In genomic region chr16:57669348-57669747, GRCm38 (mm10) we compare ENCODE assay signal across 8 mouse cellular contexts.
DNase-seq lines count a peak whose midpoint lies in the region; ATAC-seq and TF ChIP-seq lines count a peak whose summit lies in the region.

No protein-coding gene starts in this region.

- no peak overlapping the region for H3K4me2 ChIP-seq in forebrain, embryonic 14.5 days (ENCODE audit: low read length)
- H3K4me2 ChIP-seq in forebrain, embryonic 16.5 days (ENCODE audit: low read length): no peak overlapping the region
- H3K4me2 ChIP-seq in neural tube, embryonic 12.5 days (replicated peaks): no peak overlapping the region
- H3K4me2 ChIP-seq in midbrain, postnatal 0 days (ENCODE audit: low read depth, low read length, poor library complexity, severe bottlenecking): no peak overlapping the region

- H3K36me3 ChIP-seq in forebrain, embryonic 14.5 days (ENCODE audit: control insufficient read depth, insufficient read depth, low read length): no peaks in the 10 kb centered on the region
- no peaks in the 10 kb centered on the region for H3K36me3 ChIP-seq in forebrain, embryonic 16.5 days (ENCODE audit: control insufficient read depth, insufficient read depth)
- no peaks in the 10 kb centered on the region for H3K36me3 ChIP-seq in neural tube, embryonic 12.5 days
- H3K36me3 ChIP-seq in midbrain, postnatal 0 days (ENCODE audit: insufficient read depth, low read length): no peaks in the 10 kb centered on the region

- 14% methylated on average over 3 of the region's 3 CpGs for WGBS in forebrain, embryonic 14.5 days
- WGBS in forebrain, embryonic 16.5 days: 11% methylated on average over 3 of the region's 3 CpGs
- WGBS in neural tube, embryonic 12.5 days: 19% methylated on average over 3 of the region's 3 CpGs
- WGBS in midbrain, postnatal 0 days: 11% methylated on average over 3 of the region's 3 CpGs

- 0 out of 2 replicates have a peak, but pooled peaks have one; percentile 7 for ATAC-seq in forebrain, embryonic 14.5 days
- ATAC-seq in forebrain, embryonic 16.5 days: no peak
- peak; percentile 65 for ATAC-seq in neural tube, embryonic 12.5 days (ENCODE audit: low FRiP score, low read depth)
- ATAC-seq in common myeloid progenitor, adult 5-6 weeks (replicated peaks; ENCODE audit: low read depth, poor library complexity, severe bottlenecking): peak; percentile 94
- ATAC-seq in midbrain, postnatal 0 days (ENCODE audit: low FRiP score): 0 out of 2 replicates have a peak, but pooled peaks have one; percentile 31

- peak; percentile 60 for DNase-seq in forebrain, embryonic 14.5 days (ENCODE audit: low spot score)
- no peak for DNase-seq in neural tube, embryonic 10.5 days (ENCODE audit: extremely low spot score, low spot score)
- DNase-seq in kidney, adult 8-10 months: peak; percentile 24 to 37
- peak; percentile 74 for DNase-seq in midbrain, postnatal 0 days (ENCODE audit: low spot score)
- DNase-seq in gastrocnemius, postnatal 25 days: no peak

- H3K4me3 ChIP-seq in forebrain, embryonic 14.5 days (ENCODE audit: low read depth, low read length): no peak overlapping the region
- H3K4me3 ChIP-seq in forebrain, embryonic 16.5 days (replicated peaks; ENCODE audit: low read length): no peak overlapping the region
- H3K4me3 ChIP-seq in neural tube, embryonic 12.5 days: no peak overlapping the region
- no peak overlapping the region for H3K4me3 ChIP-seq in midbrain, postnatal 0 days (ENCODE audit: low read depth, low read length)

- no peak overlapping the region for H3K27ac ChIP-seq in forebrain, embryonic 14.5 days (ENCODE audit: low read depth, low read length)
- H3K27ac ChIP-seq in forebrain, embryonic 16.5 days (ENCODE audit: low read length): no peak overlapping the region
- no peak overlapping the region for H3K27ac ChIP-seq in neural tube, embryonic 12.5 days
- no peak overlapping the region for H3K27ac ChIP-seq in midbrain, postnatal 0 days (ENCODE audit: low read depth, low read length)

- no peak overlapping the region for H3K9ac ChIP-seq in forebrain, embryonic 14.5 days (ENCODE audit: low read length)
- no peak overlapping the region for H3K9ac ChIP-seq in forebrain, embryonic 16.5 days (replicated peaks; ENCODE audit: low read depth, low read length)
- no peak overlapping the region for H3K9ac ChIP-seq in neural tube, embryonic 12.5 days
- H3K9ac ChIP-seq in midbrain, postnatal 0 days (replicated peaks; ENCODE audit: low read length, poor library complexity, severe bottlenecking): no peak overlapping the region

- no peaks in the 10 kb centered on the region for H3K4me1 ChIP-seq in forebrain, embryonic 14.5 days (ENCODE audit: control insufficient read depth, insufficient read depth, low read length)
- no peaks in the 10 kb centered on the region for H3K4me1 ChIP-seq in forebrain, embryonic 16.5 days (replicated peaks; ENCODE audit: control insufficient read depth, insufficient read depth, low read length)
- H3K4me1 ChIP-seq in neural tube, embryonic 12.5 days: no peaks in the 10 kb centered on the region
- no peaks in the 10 kb centered on the region for H3K4me1 ChIP-seq in midbrain, postnatal 0 days (ENCODE audit: insufficient read depth, low read length)

- peak; percentile 76 for TF ChIP-seq CTCF in midbrain, postnatal 0 days (IDR thresholded peaks at IDR 0.05)

- H3K27me3 ChIP-seq in forebrain, embryonic 14.5 days (replicated peaks; ENCODE audit: control insufficient read depth, insufficient read depth, low read length): no peaks in the 10 kb centered on the region
- no peaks in the 10 kb centered on the region for H3K27me3 ChIP-seq in forebrain, embryonic 16.5 days (replicated peaks; ENCODE audit: control insufficient read depth, insufficient read depth, low read length)
- no peaks in the 10 kb centered on the region for H3K27me3 ChIP-seq in neural tube, embryonic 12.5 days (replicated peaks)
- no peaks in the 10 kb centered on the region for H3K27me3 ChIP-seq in midbrain, postnatal 0 days (ENCODE audit: insufficient read depth, low read length)

- no peaks in the 10 kb centered on the region for H3K9me3 ChIP-seq in forebrain, embryonic 14.5 days (replicated peaks; ENCODE audit: control insufficient read depth, low read length)
- no peaks in the 10 kb centered on the region for H3K9me3 ChIP-seq in forebrain, embryonic 16.5 days (ENCODE audit: control insufficient read depth, low read length)
- H3K9me3 ChIP-seq in neural tube, embryonic 12.5 days: no peaks in the 10 kb centered on the region
- no peaks in the 10 kb centered on the region for H3K9me3 ChIP-seq in midbrain, postnatal 0 days (ENCODE audit: low read length)

Comparison
In these comparisons a context has a peak if more than half of its experiments do, and no peak if none do; other contexts are left out.
1. DNase-seq: peak in forebrain, embryonic 14.5 days (single experiment), kidney, adult 8-10 months (2 of 2) and midbrain, postnatal 0 days (single experiment); none in neural tube, embryonic 10.5 days (single experiment) and gastrocnemius, postnatal 25 days (single experiment).